Mouse (Mus musculus): Measurements from ENCODE around the gene Ehd1. TPM values are rescaled to one million over a fixed set of nuclear protein-coding genes. Genes with fewer than 3 reads are reported as not detected.

Ehd1 gene
- polyA plus RNA-seq, 1 experiment = 81.0 TPM

- no peak overlapping the region for H3K27ac ChIP-seq (ENCODE audit: insufficient read depth, low read length)
- no peak overlapping the region for H3K4me3 ChIP-seq (ENCODE audit: low read depth, low read length)
- H3K4me1 ChIP-seq (ENCODE audit: control insufficient read depth, insufficient read depth, low read length) = no peaks in the 10 kb centered on the region
- H3K27me3 ChIP-seq (ENCODE audit: control insufficient read depth, insufficient read depth, low read length, poor library complexity, severe bottlenecking) = no peaks in the 10 kb centered on the region
- H3K9ac ChIP-seq (ENCODE audit: low read depth, poor library complexity, severe bottlenecking) = no peak overlapping the region
- H3K36me3 ChIP-seq (ENCODE audit: control insufficient read depth, insufficient read depth, low read length, poor library complexity, severe bottlenecking) = peaks cover 6% of the 10 kb centered on the region; the same call in 1 of the 2 replicates
- H3K9me3 ChIP-seq (replicated peaks; ENCODE audit: control insufficient read depth, insufficient read depth, low read length, poor library complexity, severe bottlenecking) = no peaks in the 10 kb centered on the region
- no peak for TF ChIP-seq EP300 (IDR thresholded peaks at IDR 0.05; ENCODE audit: insufficient read depth, low read depth, low read length)
- TF ChIP-seq CTCF (IDR thresholded peaks at IDR 0.05; ENCODE audit: low read depth, low read length) = no peak
- TF ChIP-seq POLR2A (IDR thresholded peaks at IDR 0.05; ENCODE audit: insufficient read depth, low read length) = no peak
Observed at GRCm38 (mm10) chr19:6247526-6248300, 28.8 kb upstream of the Ehd1 start.

GRCm38 (mm10) chr19:6253021-6253420, 23.5 kb upstream of the Ehd1 start:
- Histone ChIP-seq H3K4me3 (ENCODE audit: low read depth, low read length) (no peak overlapping the region), H3K4me1 (ENCODE audit: control insufficient read depth, insufficient read depth, low read length) (no peaks in the 10 kb centered on the region), H3K27ac (ENCODE audit: insufficient read depth, low read length) (no peak overlapping the region), H3K36me3 (ENCODE audit: control insufficient read depth, insufficient read depth, low read length, poor library complexity, severe bottlenecking) (peaks cover 23% of the 10 kb centered on the region), H3K9ac (ENCODE audit: low read depth, poor library complexity, severe bottlenecking) (no peak overlapping the region), H3K27me3 (ENCODE audit: control insufficient read depth, insufficient read depth, low read length, poor library complexity, severe bottlenecking) (no peaks in the 10 kb centered on the region), H3K9me3 (replicated peaks; ENCODE audit: control insufficient read depth, insufficient read depth, low read length, poor library complexity, severe bottlenecking) (no peaks in the 10 kb centered on the region)
- TF ChIP-seq CTCF (IDR thresholded peaks at IDR 0.05; ENCODE audit: low read depth, low read length) = no peak
- no peak for TF ChIP-seq POLR2A (IDR thresholded peaks at IDR 0.05; ENCODE audit: insufficient read depth, low read length)
- TF ChIP-seq EP300 (IDR thresholded peaks at IDR 0.05; ENCODE audit: insufficient read depth, low read depth, low read length) = no peak

GRCm38 (mm10) chr19:6260428-6260827, 16.1 kb upstream of the Ehd1 start:
- no peak overlapping the region for H3K4me3 ChIP-seq (ENCODE audit: low read depth, low read length)
- peaks cover 14% of the 10 kb centered on the region for H3K36me3 ChIP-seq (ENCODE audit: control insufficient read depth, insufficient read depth, low read length, poor library complexity, severe bottlenecking)
- no peaks in the 10 kb centered on the region for H3K4me1 ChIP-seq (ENCODE audit: control insufficient read depth, insufficient read depth, low read length)
- no peak overlapping the region for H3K27ac ChIP-seq (ENCODE audit: insufficient read depth, low read length)
- TF ChIP-seq CTCF (IDR thresholded peaks at IDR 0.05; ENCODE audit: low read depth, low read length) (peak; percentile 58), EP300 (IDR thresholded peaks at IDR 0.05; ENCODE audit: insufficient read depth, low read depth, low read length) (no peak), POLR2A (IDR thresholded peaks at IDR 0.05; ENCODE audit: insufficient read depth, low read length) (no peak)
- no peaks in the 10 kb centered on the region for H3K27me3 ChIP-seq (ENCODE audit: control insufficient read depth, insufficient read depth, low read length, poor library complexity, severe bottlenecking)
- H3K9me3 ChIP-seq (replicated peaks; ENCODE audit: control insufficient read depth, insufficient read depth, low read length, poor library complexity, severe bottlenecking) = no peaks in the 10 kb centered on the region
- no peak overlapping the region for H3K9ac ChIP-seq (ENCODE audit: low read depth, poor library complexity, severe bottlenecking)

- no peaks in the 10 kb centered on the region for H3K27me3 ChIP-seq (ENCODE audit: control insufficient read depth, insufficient read depth, low read length, poor library complexity, severe bottlenecking)
- H3K9ac ChIP-seq (ENCODE audit: low read depth, poor library complexity, severe bottlenecking) = no peak overlapping the region
- H3K36me3 ChIP-seq (ENCODE audit: control insufficient read depth, insufficient read depth, low read length, poor library complexity, severe bottlenecking) = peaks cover 9% of the 10 kb centered on the region
- no peak overlapping the region for H3K27ac ChIP-seq (ENCODE audit: insufficient read depth, low read length)
- no peaks in the 10 kb centered on the region for H3K4me1 ChIP-seq (ENCODE audit: control insufficient read depth, insufficient read depth, low read length)
- no peak overlapping the region for H3K4me3 ChIP-seq (ENCODE audit: low read depth, low read length)
- TF ChIP-seq CTCF (IDR thresholded peaks at IDR 0.05; ENCODE audit: low read depth, low read length) (peak; percentile 46), EP300 (IDR thresholded peaks at IDR 0.05; ENCODE audit: insufficient read depth, low read depth, low read length) (no peak)
- H3K9me3 ChIP-seq (replicated peaks; ENCODE audit: control insufficient read depth, insufficient read depth, low read length, poor library complexity, severe bottlenecking) = no peaks in the 10 kb centered on the region
Observed at GRCm38 (mm10) chr19:6260946-6261345, 15.6 kb upstream of the Ehd1 start.

GRCm38 (mm10) chr19:6261379-6261778, 15.1 kb upstream of the Ehd1 start:
- Histone ChIP-seq H3K36me3 (ENCODE audit: control insufficient read depth, insufficient read depth, low read length, poor library complexity, severe bottlenecking) (peaks cover 9% of the 10 kb centered on the region), H3K4me1 (ENCODE audit: control insufficient read depth, insufficient read depth, low read length) (no peaks in the 10 kb centered on the region), H3K9ac (ENCODE audit: low read depth, poor library complexity, severe bottlenecking) (no peak overlapping the region), H3K4me3 (ENCODE audit: low read depth, low read length) (no peak overlapping the region), H3K9me3 (replicated peaks; ENCODE audit: control insufficient read depth, insufficient read depth, low read length, poor library complexity, severe bottlenecking) (no peaks in the 10 kb centered on the region), H3K27me3 (ENCODE audit: control insufficient read depth, insufficient read depth, low read length, poor library complexity, severe bottlenecking) (no peaks in the 10 kb centered on the region), H3K27ac (ENCODE audit: insufficient read depth, low read length) (no peak overlapping the region)
- TF ChIP-seq CTCF (IDR thresholded peaks at IDR 0.05; ENCODE audit: low read depth, low read length) = no peak
- no peak for TF ChIP-seq POLR2A (IDR thresholded peaks at IDR 0.05; ENCODE audit: insufficient read depth, low read length)
- no peak for TF ChIP-seq EP300 (IDR thresholded peaks at IDR 0.05; ENCODE audit: insufficient read depth, low read depth, low read length)

- Histone ChIP-seq H3K27ac (ENCODE audit: insufficient read depth, low read length) (no peak overlapping the region), H3K9me3 (replicated peaks; ENCODE audit: control insufficient read depth, insufficient read depth, low read length, poor library complexity, severe bottlenecking) (no peaks in the 10 kb centered on the region), H3K36me3 (ENCODE audit: control insufficient read depth, insufficient read depth, low read length, poor library complexity, severe bottlenecking) (peaks cover 9% of the 10 kb centered on the region), H3K4me1 (ENCODE audit: control insufficient read depth, insufficient read depth, low read length) (no peaks in the 10 kb centered on the region), H3K4me3 (ENCODE audit: low read depth, low read length) (no peak overlapping the region), H3K9ac (ENCODE audit: low read depth, poor library complexity, severe bottlenecking) (no peak overlapping the region), H3K27me3 (ENCODE audit: control insufficient read depth, insufficient read depth, low read length, poor library complexity, severe bottlenecking) (no peaks in the 10 kb centered on the region)
- 0 out of 2 replicates have a peak, but pooled peaks have one; percentile 44 for TF ChIP-seq EP300 (IDR thresholded peaks at IDR 0.05; ENCODE audit: insufficient read depth, low read depth, low read length)
- TF ChIP-seq POLR2A (IDR thresholded peaks at IDR 0.05; ENCODE audit: insufficient read depth, low read length) = no peak
- TF ChIP-seq CTCF (IDR thresholded peaks at IDR 0.05; ENCODE audit: low read depth, low read length) = peak; percentile 100
Observed at GRCm38 (mm10) chr19:6262222-6262621, 14.3 kb upstream of the Ehd1 start.
